Mouse (Mus musculus) 3T3-L1 (cell line): ENCODE measurements around the gene Slco3a1.

ENCODE experiments used
- DNase-seq: peaks from one replicate; pipeline ENCODE4 v3.0.0-alpha.2; 2015; ENCODE audit warnings: low read depth, low spot score

Gene Slco3a1

DNA sequence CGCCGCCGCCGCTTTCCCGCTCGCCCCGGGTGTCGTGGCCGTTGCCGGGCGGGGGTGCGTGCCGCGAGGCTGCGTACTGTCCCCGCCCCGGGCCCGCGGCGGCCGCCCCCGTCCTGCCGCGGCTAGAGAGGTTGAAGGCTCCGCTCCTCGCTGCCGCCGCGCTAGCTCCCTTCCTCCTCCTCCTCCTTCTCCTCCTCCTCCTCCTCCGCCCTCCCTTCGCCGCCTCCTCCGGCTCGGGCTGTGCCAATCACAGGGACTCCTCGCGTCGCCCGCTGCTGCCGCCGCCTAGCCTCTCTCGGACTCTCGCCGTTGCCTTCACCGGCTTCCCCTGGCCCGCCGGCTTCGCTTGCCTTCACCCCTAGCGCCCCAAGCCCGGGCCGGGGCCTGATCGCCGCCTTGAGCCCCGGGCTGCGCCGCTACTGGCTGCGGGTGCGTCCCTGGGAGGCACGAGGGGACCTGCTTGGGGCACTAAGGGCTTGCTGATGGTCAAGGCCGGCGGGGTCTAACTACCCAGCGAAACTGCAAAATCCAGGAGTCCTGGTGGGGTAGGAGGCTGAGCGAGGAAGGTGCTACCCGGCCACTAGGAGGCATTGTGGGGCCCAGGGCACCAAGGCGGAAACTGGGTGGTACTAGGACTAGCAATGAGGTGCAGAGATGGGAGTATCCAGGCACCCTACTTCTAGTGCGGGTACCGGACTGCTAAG, at the start of gene Slco3a1:
Slco3a1 (minus strand) TSS at position 173 of the 704 bp plus-strand sequence.
- DNase-seq = peak; percentile 64

DNA sequence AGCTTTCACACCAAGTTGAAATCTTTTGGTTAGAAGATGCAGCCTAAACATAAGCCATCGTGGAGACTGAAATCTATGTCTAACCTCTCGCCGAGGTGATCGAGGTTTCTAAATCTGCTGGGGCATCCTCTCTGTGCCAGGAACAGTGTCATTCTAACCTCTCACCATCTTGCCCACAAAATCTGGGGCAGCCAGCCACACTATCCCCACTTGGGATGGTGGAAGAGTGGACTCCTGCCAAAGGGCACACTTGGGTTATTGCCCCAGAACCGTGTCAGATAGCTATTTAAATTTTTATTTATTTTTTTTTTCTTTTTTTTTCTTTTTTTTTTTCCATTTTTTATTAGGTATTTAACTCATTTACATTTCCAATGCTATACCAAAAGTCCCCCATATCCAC, 46.4 kb upstream of the Slco3a1 start:
- no peak for DNase-seq

DNA sequence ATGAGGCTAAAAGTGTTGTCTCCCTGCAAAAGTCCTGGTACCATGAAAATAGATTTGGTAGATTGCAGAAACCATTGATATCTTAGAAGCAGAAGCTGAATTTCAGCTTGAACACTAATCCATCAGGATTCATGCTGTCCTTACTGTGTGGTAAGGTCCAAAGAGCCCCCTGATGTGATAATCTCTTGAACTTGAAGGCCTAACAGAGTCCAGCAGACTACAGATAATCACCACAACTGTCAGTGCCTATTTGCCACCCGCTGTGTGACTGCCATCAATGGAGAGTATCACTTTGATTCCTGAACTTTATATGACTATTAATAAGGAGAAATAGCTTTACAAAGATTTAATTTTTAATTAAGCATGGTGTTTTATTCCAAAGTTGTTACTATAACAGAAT, 24.8 kb upstream of the Slco3a1 start:
- DNase-seq = no peak

DNA sequence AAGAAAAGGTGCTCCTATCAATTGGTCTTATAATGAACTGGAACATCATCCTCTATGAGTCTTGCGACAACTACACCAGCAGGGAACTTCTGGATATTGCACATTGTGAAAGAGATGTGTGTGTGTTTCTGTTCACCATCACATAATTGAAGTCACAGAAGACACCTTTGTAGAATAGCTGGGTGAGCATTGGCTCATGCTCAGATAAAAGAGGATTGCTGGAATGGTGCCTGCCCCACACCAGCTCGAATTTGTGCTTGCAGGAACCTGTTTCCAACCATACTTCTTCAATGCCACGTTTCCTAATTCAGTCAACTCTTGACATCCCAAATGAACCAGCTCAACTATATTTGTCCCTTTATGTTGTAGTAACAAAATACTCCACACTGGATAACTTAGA, 21.1 kb upstream of the Slco3a1 start:
- no peak for DNase-seq

DNA sequence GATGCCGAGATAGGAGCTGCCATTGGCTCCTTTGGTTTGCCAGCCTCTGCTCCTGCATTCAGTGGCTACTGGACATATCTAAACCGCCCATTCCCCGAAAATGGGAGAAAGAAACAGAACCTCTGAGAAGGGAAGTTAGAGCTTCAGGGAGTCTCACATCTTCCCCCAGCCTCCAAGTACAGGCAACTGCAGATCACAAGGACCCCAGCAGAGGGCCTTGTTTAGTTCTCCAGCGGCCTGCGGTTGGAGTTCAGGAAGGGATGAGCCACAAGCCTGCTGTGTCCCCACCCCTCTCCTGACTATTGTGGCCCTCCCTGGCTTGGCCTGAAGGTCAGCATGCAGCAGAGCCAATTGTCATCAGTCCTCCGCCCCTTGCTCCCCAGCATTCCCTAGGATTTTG, 836 bp upstream of the Slco3a1 start:
- peak; percentile 64 for DNase-seq

DNA sequence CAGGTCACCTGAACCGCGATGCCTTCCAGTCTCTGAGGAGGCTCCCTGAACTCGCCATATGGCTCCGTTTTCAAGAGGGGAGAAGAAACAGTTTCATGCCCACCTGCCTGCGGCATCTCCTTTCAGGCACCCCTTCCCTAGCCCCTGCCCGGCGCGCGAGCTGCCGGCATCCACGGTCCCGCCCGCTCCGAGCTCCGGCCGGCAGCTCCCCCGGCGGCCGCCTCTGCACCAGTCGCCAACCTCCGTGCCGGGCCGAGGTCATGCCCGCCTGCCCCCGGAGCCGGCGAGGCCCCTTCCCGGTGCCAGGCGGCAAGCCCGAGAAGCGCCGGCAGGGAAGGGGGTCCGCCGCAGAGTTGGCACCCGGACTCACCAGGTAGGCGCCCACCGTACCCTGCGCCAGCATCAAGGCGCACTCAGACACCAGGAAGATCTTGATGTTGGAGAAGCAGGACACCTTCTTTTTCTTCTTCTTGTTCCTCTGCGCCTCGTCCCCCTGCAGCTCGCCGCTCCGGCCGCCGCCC, 479 bp downstream of the Slco3a1 start:
- peak; percentile 32 for DNase-seq

DNA sequence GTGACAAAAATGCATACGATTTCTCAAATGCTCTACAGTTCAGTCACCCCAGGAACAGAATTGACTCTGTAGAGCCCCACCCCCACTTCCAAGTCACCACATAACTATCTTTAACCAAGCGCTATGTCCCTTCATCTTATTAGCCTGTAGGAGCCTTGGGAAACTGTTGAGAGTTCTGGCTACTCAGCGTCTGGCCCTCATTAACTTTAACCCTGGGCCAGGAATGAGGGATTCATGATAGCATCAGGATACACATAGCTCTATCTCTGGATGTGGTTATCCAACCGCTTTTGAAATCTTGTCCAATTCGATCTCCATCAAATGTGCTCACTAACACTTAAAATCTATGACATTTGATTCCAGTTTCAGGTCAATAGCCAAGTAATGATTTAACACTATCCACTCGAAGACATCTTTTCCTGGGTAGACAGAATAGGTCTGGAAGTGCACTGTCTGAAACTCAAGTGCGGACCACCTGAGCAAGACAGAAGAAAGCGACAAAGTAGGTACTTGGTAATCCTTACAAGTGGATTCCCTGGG, 1.4 kb downstream of the Slco3a1 start:
- DNase-seq = peak; percentile 41

DNA sequence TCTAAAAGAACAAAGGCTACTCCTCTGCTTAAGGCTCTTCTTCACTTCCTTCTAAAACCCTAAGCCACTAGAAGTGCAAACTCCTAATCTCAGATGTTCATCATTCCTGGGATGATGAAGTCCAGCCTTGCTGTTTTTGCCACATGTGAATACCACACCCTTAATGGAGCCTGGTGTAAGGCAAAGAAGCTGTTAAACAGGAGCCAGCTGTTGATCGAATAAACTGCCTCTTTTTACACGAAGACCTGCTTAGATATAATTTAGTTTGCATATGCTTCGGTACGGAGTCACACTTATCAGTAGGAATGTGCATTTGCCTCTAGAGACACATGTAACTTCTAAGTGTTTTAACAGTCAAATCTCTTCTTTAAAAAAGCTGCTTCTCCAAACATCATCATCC, 2.0 kb downstream of the Slco3a1 start:
- no peak for DNase-seq

DNA sequence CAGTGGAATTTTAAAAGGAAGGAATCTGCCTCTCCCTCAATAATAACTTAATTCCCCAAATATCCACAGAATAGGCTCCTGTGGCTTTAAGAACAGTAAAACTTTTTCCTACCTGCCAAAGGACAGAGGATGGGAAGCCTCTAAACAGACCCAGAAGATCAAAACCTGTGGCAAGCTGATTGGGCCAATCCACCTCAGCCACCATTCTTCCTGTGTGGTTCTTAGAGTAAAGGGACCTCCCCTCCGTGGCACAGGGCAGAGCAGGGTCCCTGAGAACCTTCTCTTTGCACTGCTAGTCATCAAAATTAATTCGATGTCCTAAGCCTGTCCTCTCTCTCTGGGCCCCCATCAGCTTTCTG, 2.6 kb downstream of the Slco3a1 start:
- no peak for DNase-seq

DNA sequence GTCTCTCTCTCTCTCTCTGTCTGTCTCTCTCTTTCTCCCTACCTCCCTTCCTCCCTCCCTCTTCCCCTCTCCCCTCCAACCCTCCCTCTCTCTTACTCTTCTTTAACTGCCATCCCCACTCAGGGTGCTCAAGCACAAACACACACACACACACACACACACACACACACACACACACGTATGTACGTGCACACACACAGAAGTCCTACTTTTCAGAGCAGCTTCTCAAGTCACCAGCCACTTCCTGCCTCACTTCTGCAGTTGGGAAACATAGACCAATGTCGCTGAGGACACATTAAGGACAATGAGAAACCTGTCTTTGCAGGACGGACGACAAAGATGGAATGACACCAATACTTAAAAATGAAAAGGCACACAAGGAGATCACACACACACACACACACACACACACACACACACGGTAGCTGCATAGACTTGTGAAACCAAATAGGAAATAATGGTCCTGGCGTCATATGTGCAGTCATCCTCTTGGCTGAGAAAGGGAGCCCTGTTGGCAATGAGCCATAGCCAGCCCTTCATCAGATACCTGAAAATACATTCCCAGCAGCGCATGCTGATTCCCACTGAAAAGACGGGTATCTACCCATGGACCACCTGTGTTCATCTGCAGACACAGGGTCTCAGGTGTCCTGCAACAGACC, 3.1 kb downstream of the Slco3a1 start:
- DNase-seq = no peak

DNA sequence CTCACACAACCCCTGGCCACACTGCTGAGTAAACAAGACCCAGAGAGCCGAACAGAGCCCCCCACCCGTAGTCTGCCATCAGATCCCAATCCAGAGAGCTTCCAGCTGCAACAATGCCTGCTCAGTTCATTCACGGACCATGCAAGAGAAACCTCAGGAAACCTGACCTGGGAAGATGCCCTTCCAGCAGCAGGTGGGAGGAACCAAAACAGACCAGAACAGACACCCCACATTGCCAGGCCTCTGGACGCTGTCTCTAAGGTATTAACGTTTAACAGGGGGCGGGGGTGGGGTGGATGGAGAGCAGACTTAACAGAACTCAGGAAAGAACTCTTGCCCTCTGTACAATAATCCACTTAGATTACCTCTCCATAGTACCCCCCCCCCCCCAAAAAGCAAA, 4.9 kb downstream of the Slco3a1 start:
- DNase-seq = no peak

DNA sequence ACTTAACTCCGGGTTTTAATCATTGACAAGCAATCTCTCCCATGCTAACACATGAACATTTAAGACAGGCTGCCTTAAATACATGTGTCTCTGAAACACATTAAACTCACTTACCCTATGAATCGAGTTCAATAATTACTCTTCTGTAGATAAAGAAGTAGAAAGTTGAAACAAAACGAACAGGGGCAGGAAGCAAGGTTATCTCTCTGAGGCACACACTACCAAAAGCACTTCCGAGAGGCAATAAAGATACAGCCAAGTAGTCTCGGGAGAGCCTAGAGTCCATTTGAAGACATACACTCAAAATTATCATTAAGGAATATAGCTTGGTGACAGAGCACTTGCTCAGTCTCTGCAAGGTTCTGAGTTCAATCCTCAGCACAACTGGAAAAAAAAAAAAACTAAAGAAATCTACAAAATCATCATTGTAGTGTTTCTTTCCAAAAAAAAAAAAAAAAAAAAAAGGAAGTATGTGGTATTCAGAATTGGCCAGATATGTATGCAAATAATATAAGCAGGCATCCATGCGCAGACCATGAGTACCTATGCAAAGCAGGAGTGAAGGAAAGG, 5.5 kb downstream of the Slco3a1 start:
- DNase-seq = no peak

DNA sequence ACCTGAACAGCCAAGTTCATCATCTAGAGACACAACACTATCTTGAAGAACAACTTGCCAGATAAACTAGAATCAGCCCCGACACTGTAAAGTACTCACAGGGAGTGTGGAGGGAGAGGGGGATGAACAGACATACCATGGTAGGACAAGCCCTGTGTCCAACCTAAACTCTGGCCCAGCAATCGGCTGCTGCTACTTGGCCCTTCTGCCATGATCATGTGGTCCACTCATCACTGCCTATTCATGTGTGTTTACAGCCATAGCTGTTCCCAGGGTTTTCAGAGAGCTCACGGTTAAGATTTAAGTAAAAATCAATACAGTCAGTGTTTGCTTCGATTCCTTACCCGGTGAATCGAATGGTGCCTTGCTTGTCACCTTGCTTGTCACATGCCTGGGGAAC, 7.9 kb downstream of the Slco3a1 start:
- DNase-seq = no peak

DNA sequence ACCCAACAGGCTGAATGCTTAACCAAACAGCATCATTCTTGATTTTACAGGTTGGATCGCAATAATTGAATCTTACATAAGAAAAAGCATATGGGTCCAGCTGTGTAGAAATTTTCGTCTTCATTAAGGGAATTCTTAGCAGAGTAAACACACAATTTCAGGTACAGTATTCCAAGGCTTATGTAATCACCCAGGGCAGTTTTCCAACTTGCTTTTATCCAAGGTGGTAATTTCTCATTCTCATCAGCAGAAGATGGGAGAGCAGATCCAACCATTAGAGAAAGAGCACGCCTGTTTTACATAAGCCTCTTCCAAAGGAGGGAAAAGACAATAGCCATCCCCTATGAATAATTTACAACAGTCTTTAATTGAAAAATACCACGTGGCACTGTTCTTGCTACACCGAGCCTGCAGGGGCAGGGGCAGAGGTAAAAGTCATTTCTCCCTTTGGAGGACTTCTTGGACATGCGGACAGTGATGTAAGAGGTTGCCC, 9.0 kb downstream of the Slco3a1 start:
- DNase-seq = no peak

DNA sequence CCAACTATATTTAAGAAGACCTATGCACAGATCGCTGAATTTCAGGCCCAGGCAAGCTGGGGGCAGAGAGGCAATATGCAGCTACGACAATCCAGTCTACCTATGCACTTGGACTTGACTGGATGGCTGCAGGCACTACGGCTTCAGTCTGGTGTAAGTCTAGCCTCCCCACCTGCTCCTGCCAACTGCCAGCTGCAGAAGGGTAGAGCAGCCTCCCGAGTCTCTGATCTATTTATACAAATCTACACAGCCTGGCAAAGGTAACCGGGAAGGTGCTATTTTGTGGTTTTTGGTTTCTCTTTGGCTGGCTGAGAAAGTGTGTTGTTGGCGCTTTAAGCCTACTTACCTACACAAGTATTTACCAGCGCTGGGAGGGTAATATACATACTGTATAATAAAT, 10.3 kb downstream of the Slco3a1 start:
- no peak for DNase-seq

DNA sequence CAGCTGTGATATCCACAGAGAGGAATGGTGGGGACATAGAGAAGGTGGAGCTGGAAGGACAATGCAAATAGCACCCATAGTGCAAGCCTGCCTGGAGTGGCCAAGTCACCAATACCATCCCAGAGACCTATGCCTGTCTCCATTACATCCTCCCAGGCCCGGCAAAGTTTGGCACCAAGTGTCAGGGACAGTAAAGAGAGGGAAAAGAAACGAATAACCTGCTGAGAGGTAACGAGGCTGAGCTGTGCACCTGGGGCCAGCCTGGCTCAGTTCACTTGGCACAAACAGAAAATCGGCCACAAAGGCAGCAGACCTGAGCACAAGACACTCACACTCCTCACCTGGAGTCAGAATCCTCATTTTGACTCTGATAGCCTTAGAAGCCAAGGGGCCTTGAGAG, 12.6 kb downstream of the Slco3a1 start:
- DNase-seq = no peak

DNA sequence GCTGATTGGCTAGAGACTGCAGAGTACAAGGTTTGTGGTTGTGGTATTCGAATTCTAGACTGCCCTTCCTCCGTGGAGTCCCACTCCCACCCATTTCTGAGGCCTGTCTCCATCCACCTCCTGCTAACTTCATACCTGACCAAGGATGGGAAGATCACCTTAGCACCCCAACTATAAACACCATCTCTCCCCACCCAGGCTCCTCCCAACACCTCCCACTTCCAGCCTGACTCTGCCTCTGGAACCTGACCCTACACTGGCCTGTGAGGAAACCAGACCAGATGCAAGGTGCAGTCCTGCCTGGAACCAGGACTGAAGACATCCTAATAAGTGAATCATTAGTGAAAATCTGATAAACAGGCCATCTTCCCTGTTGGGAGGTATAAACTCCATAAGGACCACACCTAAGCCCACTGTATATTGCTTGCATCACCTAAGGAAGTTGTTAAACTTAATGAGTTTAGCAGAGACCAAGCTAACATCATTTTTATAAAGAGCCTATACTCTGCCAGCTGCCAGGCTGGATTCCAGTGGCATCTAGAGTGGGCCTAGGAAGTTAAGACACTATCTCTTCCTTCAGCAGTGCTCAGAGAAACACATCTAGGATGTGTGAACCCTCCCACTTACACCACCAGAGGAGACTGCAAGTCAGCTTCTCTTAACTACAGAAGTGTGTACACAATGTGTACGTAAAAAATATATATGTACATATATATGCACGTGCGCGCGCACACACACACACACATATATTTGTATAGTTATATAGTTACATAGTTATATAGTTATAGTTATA, 13.5 kb downstream of the Slco3a1 start:
- no peak for DNase-seq

DNA sequence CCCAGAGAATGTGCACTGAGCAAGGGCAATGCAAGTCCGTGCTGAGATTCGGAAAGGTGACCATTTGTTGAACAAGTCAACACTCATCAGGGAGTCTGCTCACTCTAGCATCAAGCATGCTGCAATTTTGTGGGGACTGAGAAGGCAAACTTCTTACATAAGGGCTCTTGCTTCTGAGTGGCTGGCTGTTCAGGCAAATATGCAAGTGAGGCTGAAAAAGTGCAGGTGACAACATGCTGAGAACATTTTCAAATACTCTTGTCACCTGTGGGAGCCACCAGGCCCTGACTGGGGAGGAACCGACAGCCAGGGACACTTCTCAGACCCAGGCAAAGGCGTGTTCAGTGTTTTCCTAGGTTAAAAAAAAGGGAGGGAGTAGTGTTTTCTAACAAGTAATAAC, 18.4 kb downstream of the Slco3a1 start:
- DNase-seq = no peak

DNA sequence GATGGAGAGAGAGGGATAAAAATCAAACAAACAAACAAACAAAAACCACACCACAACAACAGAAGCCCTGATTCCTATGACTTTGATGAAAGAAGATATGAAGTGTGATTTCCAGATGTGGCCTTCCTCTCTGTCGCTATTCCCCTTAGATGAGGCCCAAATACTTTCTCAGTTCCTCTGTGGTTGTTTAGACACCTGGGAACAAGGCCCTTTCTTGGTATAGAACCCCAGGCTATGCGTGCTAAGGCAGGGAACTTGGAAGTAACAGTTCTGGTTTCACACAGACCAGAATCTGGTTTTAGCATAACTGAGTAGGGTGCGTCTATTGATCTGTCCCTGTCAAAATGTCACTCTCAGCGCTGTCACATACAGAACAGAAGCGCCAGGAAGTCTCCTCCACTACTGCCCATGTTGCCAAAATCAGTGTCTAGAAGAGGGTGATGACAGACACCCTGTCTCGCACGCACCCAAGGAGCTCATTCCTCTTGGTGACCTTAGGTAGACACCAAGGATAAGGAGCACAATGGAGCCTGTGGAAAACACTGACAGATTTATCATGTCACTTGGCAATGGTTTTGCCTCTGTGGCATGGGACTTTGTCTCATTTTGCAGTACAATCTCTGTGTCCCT, 23.0 kb downstream of the Slco3a1 start:
- DNase-seq = no peak

DNA sequence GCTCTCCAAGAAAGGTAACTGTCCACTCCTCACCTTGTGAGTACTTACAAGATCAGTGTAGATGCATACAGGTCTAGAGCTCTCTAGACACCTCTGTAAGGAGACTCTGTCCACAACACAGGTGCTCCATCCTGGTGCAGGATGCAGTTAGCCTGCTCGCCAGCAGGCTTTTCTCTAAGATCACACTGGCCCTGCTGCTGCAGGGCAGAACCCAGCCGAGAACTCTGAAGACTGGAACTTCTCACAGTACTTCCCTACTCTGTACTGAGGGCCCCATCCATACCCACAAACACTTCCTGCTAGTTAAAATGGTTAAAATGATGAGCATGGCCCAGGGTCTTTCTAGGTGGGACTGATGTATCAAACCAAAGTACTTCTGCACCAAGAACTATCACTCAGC, 24.7 kb downstream of the Slco3a1 start:
- no peak for DNase-seq

DNA sequence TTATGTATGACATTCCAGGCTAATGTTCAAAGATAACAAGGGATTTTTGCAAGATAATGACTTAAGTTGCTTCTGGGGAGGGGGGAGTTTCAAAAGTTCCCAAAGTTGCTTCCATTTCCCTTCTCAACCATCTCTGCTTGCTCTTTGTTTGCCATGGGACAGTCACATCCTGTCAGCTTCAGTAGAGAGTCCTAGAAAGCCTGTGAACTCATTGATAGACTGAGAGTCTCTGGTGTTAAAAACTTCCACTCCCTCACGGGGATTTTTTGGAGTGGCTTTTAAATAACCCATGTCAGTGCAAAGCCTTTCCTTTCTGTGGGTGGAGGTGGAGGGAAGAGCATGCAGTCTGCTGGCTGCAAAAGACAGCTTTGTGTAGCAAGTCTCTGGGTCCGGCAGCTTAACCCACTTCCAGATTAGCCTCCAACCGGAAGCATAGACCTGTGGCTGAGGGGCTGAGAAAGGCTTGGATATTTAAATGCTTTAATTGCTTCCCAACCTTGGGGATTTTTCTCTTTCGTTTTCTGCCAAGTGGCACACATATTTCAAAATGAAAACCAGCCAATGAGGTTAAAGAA, 25.3 kb downstream of the Slco3a1 start:
- no peak for DNase-seq
